Mouse (Mus musculus): ENCODE results near the gene Tmem184b.

Gene Tmem184b

GRCm38 (mm10) chr15:79402836-79403762, at the start of gene Tmem184b:
Gene Tmem184b, minus strand, starts transcription at chr15:79403569.
- DNase-seq (ENCODE audit: low read depth, low spot score), result peak; percentile 91

GRCm38 (mm10) chr15:79448041-79448440, 44.7 kb upstream of the Tmem184b start:
- no peak for DNase-seq (ENCODE audit: low read depth, low spot score)

- DNase-seq (ENCODE audit: low read depth, low spot score), result no peak
Measured at GRCm38 (mm10) chr15:79445786-79446654, 42.7 kb upstream of the Tmem184b start.

GRCm38 (mm10) chr15:79443856-79444410, 40.6 kb upstream of the Tmem184b start:
- peak; percentile 90 for DNase-seq (ENCODE audit: low read depth, low spot score)

GRCm38 (mm10) chr15:79442961-79443518, 39.7 kb upstream of the Tmem184b start:
- peak; percentile 28 for DNase-seq (ENCODE audit: low read depth, low spot score)

- DNase-seq (ENCODE audit: low read depth, low spot score), result no peak
Measured at GRCm38 (mm10) chr15:79442257-79442611, 38.9 kb upstream of the Tmem184b start.

GRCm38 (mm10) chr15:79441331-79442256, 38.2 kb upstream of the Tmem184b start:
- peak; percentile 73 for DNase-seq (ENCODE audit: low read depth, low spot score)

GRCm38 (mm10) chr15:79440651-79441330, 37.4 kb upstream of the Tmem184b start:
- peak; percentile 38 for DNase-seq (ENCODE audit: low read depth, low spot score)

- peak; percentile 73 for DNase-seq (ENCODE audit: low read depth, low spot score)
Measured at GRCm38 (mm10) chr15:79440223-79440622, 36.9 kb upstream of the Tmem184b start.

GRCm38 (mm10) chr15:79439386-79439785, 36.0 kb upstream of the Tmem184b start:
- DNase-seq (ENCODE audit: low read depth, low spot score), result no peak

GRCm38 (mm10) chr15:79438816-79439215, 35.4 kb upstream of the Tmem184b start:
- no peak for DNase-seq (ENCODE audit: low read depth, low spot score)

GRCm38 (mm10) chr15:79438209-79438810, 34.9 kb upstream of the Tmem184b start:
- DNase-seq (ENCODE audit: low read depth, low spot score), result no peak

- no peak for DNase-seq (ENCODE audit: low read depth, low spot score)
Measured at GRCm38 (mm10) chr15:79437541-79438208, 34.3 kb upstream of the Tmem184b start.

- DNase-seq (ENCODE audit: low read depth, low spot score), result peak; percentile 74
Measured at GRCm38 (mm10) chr15:79436481-79436921, 33.1 kb upstream of the Tmem184b start.

- DNase-seq (ENCODE audit: low read depth, low spot score), result peak; percentile 50
Measured at GRCm38 (mm10) chr15:79435191-79435671, 31.9 kb upstream of the Tmem184b start.

GRCm38 (mm10) chr15:79432892-79433291, 29.5 kb upstream of the Tmem184b start:
- peak; percentile 78 for DNase-seq (ENCODE audit: low read depth, low spot score)

GRCm38 (mm10) chr15:79432328-79432727, 29.0 kb upstream of the Tmem184b start:
- DNase-seq (ENCODE audit: low read depth, low spot score), result peak; percentile 78

- no peak for DNase-seq (ENCODE audit: low read depth, low spot score)
Measured at GRCm38 (mm10) chr15:79431925-79432324, 28.6 kb upstream of the Tmem184b start.
